Mouse (Mus musculus): ENCODE results near the gene Meis2. TPM values are rescaled to one million over a fixed set of nuclear protein-coding genes. Genes with fewer than 3 reads are reported as not detected.

Gene Meis2
- polyA plus RNA-seq, 1 experiment from 2014 or later, result 52.8 TPM

DNA sequence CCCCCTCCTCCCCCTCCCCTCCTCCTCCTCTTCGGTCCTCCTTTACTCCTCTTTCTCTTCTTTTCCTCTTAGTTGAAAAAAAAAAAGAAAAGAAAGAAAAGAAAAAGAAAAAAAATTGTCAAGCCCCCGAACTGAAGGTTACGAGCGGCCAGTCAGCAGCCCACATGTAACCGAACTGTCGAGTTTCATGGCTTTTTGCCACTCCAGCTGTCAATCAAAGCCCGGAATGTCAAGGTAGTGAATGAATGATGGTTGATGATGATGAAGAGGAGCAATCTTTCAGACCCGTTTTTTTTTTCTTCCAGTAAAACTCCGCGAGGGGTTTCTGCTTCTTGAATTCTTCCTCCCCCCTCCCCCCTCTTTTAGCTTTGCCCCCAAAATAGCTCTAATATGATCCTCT lies 582 bp downstream of the Meis2 start:
- DNase-seq (ENCODE audit: low spot score), result peak; percentile 76
- no peak for TF ChIP-seq CTCF (IDR thresholded peaks at IDR 0.05; ENCODE audit: low read depth)
- H3K4me3 ChIP-seq (replicated peaks; ENCODE audit: low read depth, low read length), result peak overlapping the region; percentile 82

GRCm38 (mm10) chr2:116064521-116064920 lies 1.1 kb downstream of the Meis2 start:
- Histone ChIP-seq H3K27me3 (ENCODE audit: insufficient read depth, low read length) (no peaks in the 10 kb centered on the region), H3K4me1 (replicated peaks; ENCODE audit: insufficient read depth, low read length) (no peaks in the 10 kb centered on the region), H3K27ac (peak overlapping the region; percentile 93), H3K4me3 (replicated peaks; ENCODE audit: low read depth, low read length) (peak overlapping the region; percentile 82), H3K9me3 (replicated peaks; ENCODE audit: low read length) (no peaks in the 10 kb centered on the region), H3K4me2 (ENCODE audit: low read length) (peak overlapping the region; percentile 79), H3K36me3 (ENCODE audit: insufficient read depth, low read length) (no peaks in the 10 kb centered on the region; the same call in 1 of the 2 replicates), H3K9ac (ENCODE audit: low read depth, low read length) (peak overlapping the region; percentile 96)
- TF ChIP-seq CTCF (IDR thresholded peaks at IDR 0.05; ENCODE audit: low read depth), result no peak
- ATAC-seq (replicated peaks; ENCODE audit: low FRiP score, low read depth) (no peak), DNase-seq (ENCODE audit: low spot score) (peak; percentile 71)
- WGBS, result 1% methylated on average over 20 of the region's 20 CpGs

More for the DNA sequence above, 582 bp downstream of the Meis2 start:
- Histone ChIP-seq H3K27me3 (ENCODE audit: insufficient read depth, low read length) (no peaks in the 10 kb centered on the region), H3K9me3 (replicated peaks; ENCODE audit: low read length) (no peaks in the 10 kb centered on the region), H3K9ac (ENCODE audit: low read depth, low read length) (peak overlapping the region; percentile 96), H3K4me2 (ENCODE audit: low read length) (peak overlapping the region; percentile 79), H3K27ac (peak overlapping the region; percentile 93), H3K4me1 (replicated peaks; ENCODE audit: insufficient read depth, low read length) (no peaks in the 10 kb centered on the region), H3K36me3 (ENCODE audit: insufficient read depth, low read length) (no peaks in the 10 kb centered on the region)
- no peak for ATAC-seq (replicated peaks; ENCODE audit: low FRiP score, low read depth)
- WGBS, result under 1% methylated on average over 10 of the region's 10 CpGs

- Histone ChIP-seq H3K36me3 (ENCODE audit: insufficient read depth, low read length) (peaks cover 6% of the 10 kb centered on the region; the same call in 1 of the 2 replicates), H3K27ac (peak overlapping the region; percentile 93), H3K9me3 (replicated peaks; ENCODE audit: low read length) (no peaks in the 10 kb centered on the region), H3K9ac (ENCODE audit: low read depth, low read length) (peak overlapping the region; percentile 96), H3K4me2 (ENCODE audit: low read length) (peak overlapping the region; percentile 79), H3K27me3 (ENCODE audit: insufficient read depth, low read length) (no peaks in the 10 kb centered on the region), H3K4me3 (replicated peaks; ENCODE audit: low read depth, low read length) (peak overlapping the region; percentile 82), H3K4me1 (replicated peaks; ENCODE audit: insufficient read depth, low read length) (peaks cover 3% of the 10 kb centered on the region; the same call in 1 of the 2 replicates)
- ATAC-seq (replicated peaks; ENCODE audit: low FRiP score, low read depth) (no peak), DNase-seq (ENCODE audit: low spot score) (peak; percentile 81)
- no peak for TF ChIP-seq CTCF (IDR thresholded peaks at IDR 0.05; ENCODE audit: low read depth)
- WGBS, result 0% methylated on average over 36 of the region's 37 CpGs
These were observed 1.8 kb downstream of the Meis2 start for GRCm38 (mm10) chr2:116063819-116064293.

DNA sequence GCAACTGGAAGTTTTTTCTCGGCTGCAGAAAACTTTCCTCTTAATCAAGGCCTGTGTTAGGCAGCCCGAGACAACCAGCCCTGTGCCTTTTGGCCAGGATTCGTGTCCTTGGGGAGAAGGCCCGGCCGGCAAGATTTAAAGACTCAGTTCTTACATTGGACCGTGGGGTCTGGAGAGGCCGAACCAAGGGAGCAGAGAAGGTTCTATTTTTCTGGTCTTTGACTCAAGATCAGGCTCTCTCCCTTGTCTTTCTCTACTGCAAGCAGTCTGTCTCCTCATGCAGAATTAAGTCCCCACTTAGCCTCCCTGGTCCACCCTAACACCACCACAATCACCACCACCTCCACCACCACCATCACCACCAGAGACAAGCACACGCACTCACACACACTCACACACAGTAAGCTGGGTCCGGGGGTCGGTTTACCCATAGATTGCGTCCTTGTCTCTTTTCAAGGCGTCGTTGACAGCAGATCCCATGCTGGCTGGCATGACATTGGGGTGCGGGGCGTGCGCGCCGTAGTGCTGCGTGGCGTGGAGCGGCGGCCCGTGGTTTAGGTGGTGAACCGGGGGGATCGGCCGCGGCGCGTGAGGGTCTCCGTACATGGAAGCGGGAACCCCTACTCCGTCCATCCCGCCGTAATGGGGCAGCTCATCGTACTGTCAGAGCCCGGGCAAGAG lies 2.7 kb downstream of the Meis2 start:
- TF ChIP-seq CTCF (IDR thresholded peaks at IDR 0.05; ENCODE audit: low read depth), result no peak
- WGBS, result 2% methylated on average over 36 of the region's 36 CpGs

GRCm38 (mm10) chr2:116062251-116062651 lies 3.4 kb downstream of the Meis2 start:
- 0% methylated on average over 20 of the region's 20 CpGs for WGBS
- TF ChIP-seq CTCF (IDR thresholded peaks at IDR 0.05; ENCODE audit: low read depth), result no peak
- Histone ChIP-seq H3K9me3 (replicated peaks; ENCODE audit: low read length) (no peaks in the 10 kb centered on the region), H3K4me3 (replicated peaks; ENCODE audit: low read depth, low read length) (peak overlapping the region; percentile 82), H3K27ac (peak overlapping the region; percentile 93), H3K36me3 (ENCODE audit: insufficient read depth, low read length) (peaks cover 7% of the 10 kb centered on the region; the same call in 1 of the 2 replicates), H3K4me1 (replicated peaks; ENCODE audit: insufficient read depth, low read length) (peaks cover 3% of the 10 kb centered on the region; the same call in 1 of the 2 replicates), H3K4me2 (ENCODE audit: low read length) (peak overlapping the region; percentile 79), H3K9ac (ENCODE audit: low read depth, low read length) (peak overlapping the region; percentile 96), H3K27me3 (ENCODE audit: insufficient read depth, low read length) (no peaks in the 10 kb centered on the region)
- ATAC-seq (replicated peaks; ENCODE audit: low FRiP score, low read depth), result no peak
- peak; percentile 63 for DNase-seq (ENCODE audit: low spot score)

More for the DNA sequence above, 2.7 kb downstream of the Meis2 start:
- DNase-seq (ENCODE audit: low spot score) (peak; percentile 43), ATAC-seq (replicated peaks; ENCODE audit: low FRiP score, low read depth) (no peak)
- H3K27ac ChIP-seq, result peak overlapping the region; percentile 93
- H3K4me2 ChIP-seq (ENCODE audit: low read length), result peak overlapping the region; percentile 79
- H3K9me3 ChIP-seq (replicated peaks; ENCODE audit: low read length), result no peaks in the 10 kb centered on the region
- H3K27me3 ChIP-seq (ENCODE audit: insufficient read depth, low read length), result no peaks in the 10 kb centered on the region
- H3K9ac ChIP-seq (ENCODE audit: low read depth, low read length), result peak overlapping the region; percentile 96
- peak overlapping the region; percentile 82 for H3K4me3 ChIP-seq (replicated peaks; ENCODE audit: low read depth, low read length)
- peaks cover 3% of the 10 kb centered on the region; the same call in 1 of the 2 replicates for H3K4me1 ChIP-seq (replicated peaks; ENCODE audit: insufficient read depth, low read length)
- peaks cover 7% of the 10 kb centered on the region; the same call in 1 of the 2 replicates for H3K36me3 ChIP-seq (ENCODE audit: insufficient read depth, low read length)

- H3K9ac ChIP-seq (ENCODE audit: low read depth, low read length), result peak overlapping the region; percentile 96
- TF ChIP-seq CTCF (IDR thresholded peaks at IDR 0.05; ENCODE audit: low read depth), result no peak
- H3K36me3 ChIP-seq (ENCODE audit: insufficient read depth, low read length), result peaks cover 7% of the 10 kb centered on the region; the same call in 1 of the 2 replicates
- H3K4me3 ChIP-seq (replicated peaks; ENCODE audit: low read depth, low read length), result peak overlapping the region; percentile 82
- WGBS, result under 1% methylated on average over 29 of the region's 30 CpGs
- peaks cover 3% of the 10 kb centered on the region; the same call in 1 of the 2 replicates for H3K4me1 ChIP-seq (replicated peaks; ENCODE audit: insufficient read depth, low read length)
- peak overlapping the region; percentile 93 for H3K27ac ChIP-seq
- no peaks in the 10 kb centered on the region for H3K27me3 ChIP-seq (ENCODE audit: insufficient read depth, low read length)
- DNase-seq (ENCODE audit: low spot score) (peak; percentile 76), ATAC-seq (replicated peaks; ENCODE audit: low FRiP score, low read depth) (no peak)
- H3K4me2 ChIP-seq (ENCODE audit: low read length), result peak overlapping the region; percentile 79
- no peaks in the 10 kb centered on the region for H3K9me3 ChIP-seq (replicated peaks; ENCODE audit: low read length)
These were observed 4.1 kb downstream of the Meis2 start for GRCm38 (mm10) chr2:116061401-116062021.

All from kidney, postnatal 0 days (tissue).